Mouse (Mus musculus) heart, embryonic 14.5 days (tissue): ENCODE measurements at regions not wholly inside any gene's neighbourhood (a gene's known extent, or its start where the extent isn't known, plus 50 kb on each side); places are given as distances from the start of the nearest gene placed in this dataset.

ENCODE experiments used
- ATAC-seq: fragments of 200-750 bp; cut with Nextera tagmentation; 2 replicates; pipeline ENCODE4 v1.8.0; 2017; ENCODE audit warnings: low read depth, moderate TSS enrichment; ENCODE audit not compliant: insufficient number of reproducible peaks, insufficient read depth, low FRiP score
- H3K27ac ChIP-seq, 2 experiments: fragments of 200-500 bp in 1 of 2; fragments of 300-500 bp in 1 of 2; sonication (generic) in 1 of 2; replicated peaks in 1 of 2; 2 replicates each; pipeline ENCODE4 v1.5.1; 2012 to 2014; ENCODE audit warnings: low read depth in 2 of 2, low read length in 2 of 2, control low read depth in 1 of 2, mild to moderate bottlenecking in 1 of 2, mixed read lengths in 1 of 2; ENCODE audit not compliant: control insufficient read depth in 1 of 2, insufficient read depth in 1 of 2
- H3K27me3 ChIP-seq: fragments of 300-500 bp; sonication (generic); 2 replicates; pipeline ENCODE4 v1.6.1; 2014; ENCODE audit warnings: mild to moderate bottlenecking, low read length, control low read depth; ENCODE audit not compliant: control insufficient read depth, insufficient read depth
- H3K36me3 ChIP-seq: fragments of 300-500 bp; sonication (generic); 2 replicates; pipeline ENCODE4 v1.6.1; 2014; ENCODE audit warnings: mild to moderate bottlenecking, control low read depth, low read length, mixed read lengths; ENCODE audit not compliant: control insufficient read depth, insufficient read depth
- H3K4me1 ChIP-seq, 2 experiments: fragments of 200-500 bp in 1 of 2; fragments of 300-500 bp in 1 of 2; sonication (generic) in 1 of 2; 2 replicates each; pipeline ENCODE4 v1.6.1; 2012 to 2014; ENCODE audit warnings: low read length in 2 of 2, control low read depth in 1 of 2, mixed read lengths in 1 of 2; ENCODE audit not compliant: control insufficient read depth in 2 of 2, insufficient read depth in 2 of 2
- H3K4me2 ChIP-seq: fragments of 300-500 bp; sonication (generic); 2 replicates; pipeline ENCODE4 v1.6.1; 2014; ENCODE audit warnings: mild to moderate bottlenecking, low read length
- H3K4me3 ChIP-seq, 2 experiments: fragments of 200-500 bp in 1 of 2; fragments of 300-500 bp in 1 of 2; sonication (generic) in 1 of 2; 2 replicates each; pipeline ENCODE4 v1.5.1; 2012 to 2014; ENCODE audit warnings: low read length in 2 of 2, mild to moderate bottlenecking in 2 of 2, control low read depth in 1 of 2, low read depth in 1 of 2, moderate library complexity in 1 of 2; ENCODE audit not compliant: control insufficient read depth in 1 of 2, insufficient read depth in 1 of 2
- H3K9ac ChIP-seq: fragments of 300-500 bp; sonication (generic); 2 replicates; pipeline ENCODE4 v1.6.1; 2014; ENCODE audit warnings: mild to moderate bottlenecking, low read length
- H3K9me3 ChIP-seq: fragments of 300-500 bp; sonication (generic); 2 replicates; pipeline ENCODE4 v1.6.1; 2016; ENCODE audit warnings: low read length, control low read depth; ENCODE audit not compliant: control insufficient read depth
- WGBS: fragments of 180-500 bp; shearing (Covaris S2); extraction: QIAGEN DNeasy Blood & Tissue Kit; methylation state at CpG from one replicate; pipeline ENCODE4 v1.1.7; 2014; 5-methylcytosine and 5-hydroxymethylcytosine counted together

DNA sequence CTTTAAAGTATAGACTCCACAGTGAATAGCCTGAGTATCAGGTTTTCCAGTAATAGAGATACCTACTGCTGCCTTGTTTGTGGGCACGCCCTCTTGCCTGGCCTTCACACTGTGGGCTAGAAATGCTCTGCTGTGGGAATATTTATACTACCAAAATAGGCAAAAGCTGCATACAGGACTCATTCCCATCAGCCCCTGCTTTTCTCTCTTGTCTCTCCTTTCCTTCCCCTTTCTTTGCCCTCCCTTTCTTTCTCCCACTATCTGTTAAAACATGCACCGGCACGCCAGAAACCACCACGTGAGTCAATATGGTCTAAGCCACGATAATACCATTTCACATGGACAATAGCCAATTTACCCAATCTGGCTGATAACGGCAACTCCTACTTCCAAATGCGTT, 395.5 kb downstream of the Pmp22 start:
- H3K27me3 ChIP-seq, result no peaks in the 10 kb centered on the region; the same call in 1 of the 2 replicates
- no peak overlapping the region for H3K4me2 ChIP-seq
- no peaks in the 10 kb centered on the region for H3K9me3 ChIP-seq
- H3K4me1 ChIP-seq, result no peaks in the 10 kb centered on the region
- H3K36me3 ChIP-seq, result no peaks in the 10 kb centered on the region
- H3K4me3 ChIP-seq, result no peak overlapping the region
- no peak overlapping the region for H3K9ac ChIP-seq
- no peak overlapping the region for H3K27ac ChIP-seq
- WGBS, result 65% methylated on average over 7 of the region's 7 CpGs
- ATAC-seq, result no peak

DNA sequence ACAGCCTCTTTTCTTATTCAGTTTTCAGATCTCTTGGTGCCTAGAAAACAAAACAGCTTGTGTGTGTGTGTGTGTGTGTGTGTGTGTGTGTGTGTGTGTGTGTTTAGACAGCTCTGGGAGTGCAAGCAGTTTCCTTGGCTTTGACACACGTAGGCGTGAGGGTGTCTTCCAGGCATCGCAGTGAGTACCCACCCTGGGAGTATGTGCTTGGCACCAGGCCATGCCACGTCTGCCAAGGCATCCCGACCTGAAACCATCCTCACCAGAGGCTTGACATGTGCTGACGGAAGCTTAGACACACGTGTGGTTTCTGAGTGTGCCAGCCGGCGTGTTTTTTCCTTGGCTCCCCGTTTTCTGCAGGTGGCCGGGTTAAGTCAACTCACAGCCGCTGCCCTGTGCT, 396.6 kb downstream of the Pmp22 start:
- H3K36me3 ChIP-seq, result no peaks in the 10 kb centered on the region
- H3K9me3 ChIP-seq, result no peaks in the 10 kb centered on the region
- H3K4me1 ChIP-seq, result no peaks in the 10 kb centered on the region
- H3K9ac ChIP-seq, result no peak overlapping the region
- no peaks in the 10 kb centered on the region; the same call in 1 of the 2 replicates for H3K27me3 ChIP-seq
- no peak for ATAC-seq
- H3K4me2 ChIP-seq, result no peak overlapping the region
- WGBS, result 77% methylated on average over 12 of the region's 12 CpGs
- H3K4me3 ChIP-seq, result no peak overlapping the region
- no peak overlapping the region for H3K27ac ChIP-seq

DNA sequence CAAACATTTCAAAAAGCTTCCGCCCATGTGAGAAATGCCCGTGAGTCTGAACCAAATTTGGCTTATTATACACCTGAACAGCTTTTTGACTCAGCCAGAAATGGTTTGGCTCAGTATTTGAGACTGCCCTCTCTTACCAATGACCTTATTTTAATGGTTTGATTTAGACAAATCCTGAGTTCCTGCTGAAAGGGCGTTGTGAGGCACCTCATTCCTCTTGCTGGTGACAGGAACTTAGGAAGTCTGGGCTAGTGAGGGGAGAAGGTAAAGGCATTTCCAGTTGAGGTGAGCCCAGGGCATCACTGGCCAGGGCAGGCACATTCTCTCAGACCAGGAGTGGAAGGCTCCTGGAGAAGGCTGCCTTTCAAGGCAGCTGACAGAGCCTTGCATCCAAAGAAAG, 396.1 kb downstream of the Hs3st3b1 start:
- Histone ChIP-seq H3K4me1 (no peaks in the 10 kb centered on the region), H3K36me3 (no peaks in the 10 kb centered on the region), H3K27ac (no peak overlapping the region), H3K9me3 (no peaks in the 10 kb centered on the region), H3K9ac (no peak overlapping the region), H3K27me3 (no peaks in the 10 kb centered on the region; the same call in 1 of the 2 replicates), H3K4me2 (no peak overlapping the region), H3K4me3 (no peak overlapping the region)
- no peak for ATAC-seq
- WGBS, result 68% methylated on average over 3 of the region's 3 CpGs

DNA sequence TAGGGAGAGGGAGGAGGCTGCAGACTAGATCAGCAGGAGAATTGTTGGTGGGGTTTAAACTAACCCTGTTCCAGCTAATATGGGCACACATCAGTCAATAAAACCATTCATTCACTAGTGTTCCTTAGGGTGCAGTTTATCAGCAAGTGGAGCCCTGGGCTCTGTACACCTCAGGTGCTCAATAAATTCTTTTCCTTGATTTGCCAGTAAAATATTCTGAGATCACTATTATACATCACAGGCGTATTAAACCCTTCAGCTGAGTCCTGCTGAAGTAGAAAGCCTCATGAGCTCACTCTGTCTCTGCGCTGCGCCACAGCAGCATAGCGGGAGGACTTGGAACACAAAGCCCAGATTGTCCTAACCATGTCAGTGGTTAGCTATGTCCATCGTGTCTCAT, 389.3 kb downstream of the Hs3st3b1 start:
- no peaks in the 10 kb centered on the region for H3K9me3 ChIP-seq
- no peak overlapping the region for H3K27ac ChIP-seq
- WGBS, result 82% methylated on average over 5 of the region's 5 CpGs
- no peak for ATAC-seq
- no peaks in the 10 kb centered on the region for H3K36me3 ChIP-seq
- no peaks in the 10 kb centered on the region for H3K27me3 ChIP-seq
- H3K4me3 ChIP-seq, result no peak overlapping the region
- H3K9ac ChIP-seq, result no peak overlapping the region
- H3K4me1 ChIP-seq, result no peaks in the 10 kb centered on the region
- no peak overlapping the region for H3K4me2 ChIP-seq

DNA sequence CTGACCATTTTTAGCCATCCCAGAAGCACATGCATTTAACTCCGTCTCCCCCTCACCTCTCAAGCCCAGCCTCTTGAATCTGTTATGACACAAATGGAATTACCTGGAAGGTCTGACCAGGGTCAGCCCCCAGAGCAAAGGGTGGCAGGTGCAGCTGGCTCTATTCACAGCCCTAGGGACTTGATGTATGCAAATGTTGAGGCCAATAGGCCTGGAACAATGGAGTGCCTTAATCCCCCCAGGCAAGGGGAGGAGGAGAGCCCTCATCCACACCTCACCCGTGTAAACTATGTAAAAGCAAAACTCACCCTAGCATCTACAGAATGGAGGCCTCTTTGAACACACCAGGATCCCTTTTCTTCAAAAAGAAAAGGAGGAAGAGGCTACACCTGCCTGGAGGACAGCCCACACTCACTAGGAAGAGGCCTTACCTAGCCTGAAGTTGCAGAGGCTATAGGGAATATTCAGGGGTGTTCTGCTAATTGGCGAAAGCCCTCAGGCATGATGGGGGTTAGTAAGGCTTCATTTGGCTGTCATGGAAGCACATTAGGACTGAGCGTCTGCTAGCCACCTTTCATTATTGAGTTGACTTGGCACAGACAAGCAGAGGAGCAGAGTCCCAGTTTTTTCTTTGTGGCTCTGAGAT, 388.4 kb downstream of the Hs3st3b1 start:
- Histone ChIP-seq H3K27ac (no peak overlapping the region), H3K4me2 (no peak overlapping the region), H3K4me3 (no peak overlapping the region), H3K36me3 (no peaks in the 10 kb centered on the region), H3K9ac (no peak overlapping the region), H3K27me3 (no peaks in the 10 kb centered on the region), H3K9me3 (no peaks in the 10 kb centered on the region), H3K4me1 (no peaks in the 10 kb centered on the region)
- 56% methylated on average over 4 of the region's 4 CpGs for WGBS
- no peak for ATAC-seq

DNA sequence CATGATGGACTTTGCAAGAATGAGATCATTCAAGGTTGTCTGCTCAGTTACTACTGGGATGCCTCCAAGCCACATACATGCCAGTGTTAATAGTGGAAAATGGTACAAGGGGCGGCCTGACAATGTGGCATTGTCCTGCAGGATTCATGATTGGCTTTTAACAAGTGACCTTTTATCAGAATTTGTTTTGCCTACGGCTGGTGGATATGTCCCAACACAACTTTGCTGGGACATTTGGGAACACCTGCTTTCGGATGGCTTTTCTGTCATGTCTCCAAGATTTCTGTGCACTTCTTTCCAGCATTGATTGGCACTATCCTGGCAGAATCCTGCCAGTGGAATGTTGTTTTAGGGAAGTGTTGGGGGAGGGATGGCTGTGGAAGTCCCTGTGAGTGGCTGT, 384.4 kb downstream of the Hs3st3b1 start:
- no peak overlapping the region for H3K4me3 ChIP-seq
- no peak overlapping the region for H3K4me2 ChIP-seq
- H3K9ac ChIP-seq, result no peak overlapping the region
- H3K36me3 ChIP-seq, result no peaks in the 10 kb centered on the region
- no peaks in the 10 kb centered on the region for H3K27me3 ChIP-seq
- 74% methylated on average over 3 of the region's 3 CpGs for WGBS
- ATAC-seq, result no peak
- H3K4me1 ChIP-seq, result no peaks in the 10 kb centered on the region
- no peaks in the 10 kb centered on the region for H3K9me3 ChIP-seq
- H3K27ac ChIP-seq, result no peak overlapping the region

DNA sequence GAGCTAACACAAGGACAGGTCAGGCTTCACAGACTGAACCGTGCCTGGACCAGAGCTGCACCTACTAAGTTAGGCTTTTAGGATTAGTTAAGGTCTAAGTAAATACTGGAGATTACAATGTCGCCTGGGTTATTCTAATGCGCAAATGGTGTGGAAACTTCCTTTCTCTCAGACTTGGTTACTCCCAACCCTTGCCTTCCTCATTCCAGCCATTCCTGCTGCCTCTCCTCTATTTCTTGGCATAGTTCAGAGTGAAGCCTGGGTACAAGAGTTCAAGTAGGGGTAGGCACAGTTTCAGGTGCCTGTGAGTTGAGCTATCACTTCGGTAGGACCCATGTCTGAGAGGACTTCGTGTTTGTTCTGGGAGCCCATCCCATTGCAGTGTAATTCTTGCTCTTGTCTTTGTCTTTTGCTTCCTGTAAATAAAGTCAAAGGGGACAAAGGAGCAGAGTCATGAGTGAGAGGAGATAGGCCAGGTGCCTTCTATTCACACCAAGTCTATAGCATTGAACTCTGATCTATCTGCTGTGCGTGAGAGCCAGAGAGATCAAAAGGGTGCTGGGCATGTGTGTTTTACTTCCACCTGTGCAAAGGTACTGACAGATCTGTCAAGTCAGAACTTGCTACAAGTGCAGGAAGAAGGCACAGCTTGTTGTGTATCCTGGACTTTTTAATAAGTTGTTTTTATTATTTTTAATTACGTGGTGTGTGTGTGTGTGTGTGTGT, 378.0 kb downstream of the Hs3st3b1 start:
- H3K36me3 ChIP-seq, result no peaks in the 10 kb centered on the region
- H3K4me3 ChIP-seq, result no peak overlapping the region
- no peaks in the 10 kb centered on the region; the same call in 1 of the 2 replicates for H3K27me3 ChIP-seq
- H3K9me3 ChIP-seq, result no peaks in the 10 kb centered on the region
- H3K4me2 ChIP-seq, result no peak overlapping the region
- ATAC-seq, result no peak
- 59% methylated on average over 7 of the region's 7 CpGs for WGBS
- no peak overlapping the region for H3K27ac ChIP-seq
- no peaks in the 10 kb centered on the region for H3K4me1 ChIP-seq
- no peak overlapping the region for H3K9ac ChIP-seq

DNA sequence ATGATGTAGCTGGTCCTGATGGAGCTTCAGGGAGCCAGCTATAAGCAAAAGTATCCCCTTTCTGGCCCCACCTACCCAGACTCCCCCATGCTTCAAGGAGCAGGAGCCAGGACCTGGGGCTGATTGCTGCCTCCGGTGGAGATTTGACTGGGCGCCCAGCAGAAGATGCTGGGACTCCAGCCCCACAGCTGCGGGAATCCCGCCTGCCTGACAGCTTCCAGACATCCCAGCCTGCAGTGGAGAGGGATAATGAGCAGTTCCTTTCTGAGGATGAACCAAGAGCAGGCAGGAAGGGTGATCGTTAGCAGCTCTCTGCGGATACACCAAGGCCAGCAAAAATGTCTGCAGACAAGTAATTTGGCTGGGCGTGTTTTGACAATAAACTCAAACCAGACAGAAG, 376.6 kb downstream of the Hs3st3b1 start:
- ATAC-seq, result no peak
- no peak overlapping the region for H3K4me3 ChIP-seq
- no peak overlapping the region for H3K27ac ChIP-seq
- no peak overlapping the region for H3K9ac ChIP-seq
- H3K36me3 ChIP-seq, result no peaks in the 10 kb centered on the region
- H3K9me3 ChIP-seq, result no peaks in the 10 kb centered on the region
- no peaks in the 10 kb centered on the region for H3K4me1 ChIP-seq
- 16% methylated on average over 7 of the region's 7 CpGs for WGBS
- no peak overlapping the region for H3K4me2 ChIP-seq
- H3K27me3 ChIP-seq, result no peaks in the 10 kb centered on the region; the same call in 1 of the 2 replicates
